Mouse (Mus musculus): ENCODE data around the gene Purb.

DNA sequence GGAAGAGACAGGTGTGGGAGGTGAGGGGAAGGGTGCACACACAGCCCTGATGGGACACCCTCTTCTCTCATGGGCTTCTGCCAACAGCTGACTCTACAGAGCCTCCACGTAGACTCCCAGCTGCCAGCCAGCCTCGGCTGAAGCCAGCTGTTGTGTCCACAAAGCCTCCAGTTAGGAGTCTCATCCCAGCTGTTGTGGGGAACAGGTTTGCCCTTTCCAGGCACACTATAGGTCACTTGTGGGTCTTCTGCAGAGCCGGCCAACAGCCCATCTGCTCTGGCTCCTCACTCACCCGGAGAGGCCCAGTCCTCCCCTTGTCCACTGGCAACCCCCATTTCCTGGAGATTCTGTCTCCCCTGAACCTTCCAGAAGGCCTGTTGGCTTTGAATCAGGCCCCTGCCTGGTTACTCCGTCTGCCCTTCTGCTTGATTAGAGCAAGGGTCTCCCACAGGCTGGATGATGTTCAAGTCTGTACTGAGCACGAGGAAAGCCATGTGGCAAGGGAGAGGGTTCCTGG, 6.0 kb upstream of the Purb start:
- no peak for TF ChIP-seq CTCF (IDR thresholded peaks at IDR 0.05; ENCODE audit: extremely low read depth, insufficient read depth, low read length)
- no peak for TF ChIP-seq POLR2A (IDR thresholded peaks at IDR 0.05; ENCODE audit: extremely low read depth, insufficient read depth, low read length)
